Comparison of ENCODE assay signal across 12 mouse cellular contexts in genomic region chr13:51611060-51611459, GRCm38 (mm10). TPM values are rescaled to one million over a fixed set of nuclear protein-coding genes. Genes with fewer than 3 reads are reported as not detected.
A peak's percentile ranks its signal among the peaks of the same experiment; 100 is the strongest.
DNase-seq lines count a peak whose midpoint lies in the region; ATAC-seq and TF ChIP-seq lines count a peak whose summit lies in the region.
"Had no signal": no experiment of that assay in that cellular context is flagged by ENCODE, and none has a peak within 500 bp of the region (broad histone marks: within the 10 kb centered on the region; RNA-seq: fewer than 3 reads in every experiment).

No protein-coding gene starts in this region.

- ATAC-seq in midbrain, embryonic 14.5 days (ENCODE audit: low FRiP score, low TSS enrichment) = no peak
- ATAC-seq in midbrain, embryonic 13.5 days = no peak
- no peak for ATAC-seq in heart, embryonic 16.5 days (replicated peaks; ENCODE audit: extremely low read depth, insufficient read depth, low FRiP score)
- ATAC-seq in stomach, postnatal 0 days (ENCODE audit: low FRiP score, low TSS enrichment) = peak; percentile 86

- H3K4me1 ChIP-seq in heart, embryonic 10.5 days = peaks cover 4% of the 10 kb centered on the region; the same call in 1 of the 2 replicates
- peaks cover 7% of the 10 kb centered on the region; the same call in 1 of the 2 replicates for H3K4me1 ChIP-seq in midbrain, embryonic 14.5 days (ENCODE audit: control insufficient read depth, insufficient read depth, low read length)
- peaks cover 4% of the 10 kb centered on the region; the same call in 1 of the 2 replicates for H3K4me1 ChIP-seq in midbrain, embryonic 13.5 days (replicated peaks)
- H3K4me1 ChIP-seq in heart, embryonic 16.5 days (ENCODE audit: control insufficient read depth, insufficient read depth, low read length) = no peaks in the 10 kb centered on the region
- H3K4me1 ChIP-seq in stomach, postnatal 0 days (replicated peaks; ENCODE audit: control insufficient read depth, insufficient read depth) = no peaks in the 10 kb centered on the region
- H3K4me1 ChIP-seq: liver, embryonic 15.5 days had no signal

- no peak for TF ChIP-seq EP300 in stomach, postnatal 0 days (optimal IDR thresholded peaks at IDR 0.05)

- H3K27ac ChIP-seq in heart, embryonic 10.5 days = no peak overlapping the region
- H3K27ac ChIP-seq in midbrain, embryonic 14.5 days (replicated peaks; ENCODE audit: low read depth, low read length) = no peak overlapping the region
- H3K27ac ChIP-seq in midbrain, embryonic 13.5 days = no peak overlapping the region
- no peak overlapping the region for H3K27ac ChIP-seq in heart, embryonic 16.5 days (ENCODE audit: low read length)
- H3K27ac ChIP-seq in stomach, postnatal 0 days (replicated peaks) = no peak overlapping the region
- H3K27ac ChIP-seq: liver, embryonic 15.5 days had no signal

- H3K4me2 ChIP-seq in midbrain, embryonic 14.5 days (ENCODE audit: low read length) = peak overlapping the region; percentile 15; the same call in 1 of the 2 replicates
- no peak overlapping the region for H3K4me2 ChIP-seq in midbrain, embryonic 13.5 days (replicated peaks)
- H3K4me2 ChIP-seq in heart, embryonic 16.5 days (ENCODE audit: low read depth, low read length) = peak overlapping the region; percentile 31
- H3K4me2 ChIP-seq in stomach, postnatal 0 days (replicated peaks; ENCODE audit: low read depth) = peak overlapping the region; percentile 23
- H3K4me2 ChIP-seq: liver, embryonic 15.5 days had no signal

- H3K27me3 ChIP-seq in heart, embryonic 10.5 days (ENCODE audit: insufficient read depth, poor library complexity, severe bottlenecking) = no peaks in the 10 kb centered on the region
- no peaks in the 10 kb centered on the region for H3K27me3 ChIP-seq in midbrain, embryonic 14.5 days (ENCODE audit: control insufficient read depth, insufficient read depth, low read length)
- no peaks in the 10 kb centered on the region for H3K27me3 ChIP-seq in midbrain, embryonic 13.5 days
- H3K27me3 ChIP-seq in heart, embryonic 16.5 days (ENCODE audit: control insufficient read depth, insufficient read depth, low read length) = no peaks in the 10 kb centered on the region
- no peaks in the 10 kb centered on the region for H3K27me3 ChIP-seq in stomach, postnatal 0 days (ENCODE audit: control insufficient read depth, insufficient read depth, low read length)

- TF ChIP-seq CTCF in stomach, postnatal 0 days (IDR thresholded peaks at IDR 0.05; ENCODE audit: low read depth) = no peak

- H3K9ac ChIP-seq in midbrain, embryonic 14.5 days (replicated peaks; ENCODE audit: low read length) = no peak overlapping the region
- H3K9ac ChIP-seq in midbrain, embryonic 13.5 days (replicated peaks) = no peak overlapping the region
- H3K9ac ChIP-seq in heart, embryonic 16.5 days (ENCODE audit: low read length) = no peak overlapping the region
- H3K9ac ChIP-seq in stomach, postnatal 0 days (ENCODE audit: low read length) = no peak overlapping the region
- H3K9ac ChIP-seq: liver, embryonic 15.5 days had no signal

- H3K36me3 ChIP-seq in heart, embryonic 10.5 days = no peaks in the 10 kb centered on the region
- no peaks in the 10 kb centered on the region for H3K36me3 ChIP-seq in midbrain, embryonic 14.5 days (ENCODE audit: control insufficient read depth, insufficient read depth, low read length)
- no peaks in the 10 kb centered on the region for H3K36me3 ChIP-seq in midbrain, embryonic 13.5 days
- no peaks in the 10 kb centered on the region for H3K36me3 ChIP-seq in heart, embryonic 16.5 days (ENCODE audit: control insufficient read depth, insufficient read depth)
- no peaks in the 10 kb centered on the region for H3K36me3 ChIP-seq in stomach, postnatal 0 days (ENCODE audit: control insufficient read depth, insufficient read depth, low read length)
- H3K36me3 ChIP-seq: liver, embryonic 15.5 days had no signal

- no peak for DNase-seq in heart, embryonic 10.5 days (ENCODE audit: low spot score)
- DNase-seq in heart, adult 8-10 months (ENCODE audit: low spot score) = no peak
- DNase-seq in midbrain, embryonic 14.5 days = peak; percentile 19
- DNase-seq in stomach, postnatal 0 days (ENCODE audit: low spot score) = peak; percentile 68
- DNase-seq in thymus, postnatal 0 days (ENCODE audit: low spot score) = no peak
- no peak for DNase-seq in frontal cortex, postnatal 25 days (ENCODE audit: low spot score in 2 of 2)
- DNase-seq: cerebellum, postnatal 10 days had no signal

- 12% methylated on average over 9 of the region's 9 CpGs for WGBS in heart, embryonic 10.5 days
- 26% methylated on average over 9 of the region's 9 CpGs for WGBS in midbrain, embryonic 14.5 days
- WGBS in midbrain, embryonic 13.5 days = 20% methylated on average over 9 of the region's 9 CpGs
- WGBS in heart, embryonic 16.5 days = 9% methylated on average over 9 of the region's 9 CpGs
- 4% methylated on average over 9 of the region's 9 CpGs for WGBS in stomach, postnatal 0 days

- H3K4me3 ChIP-seq in heart, embryonic 10.5 days = peak overlapping the region; percentile 12; the same call in 1 of the 2 replicates
- no peak overlapping the region for H3K4me3 ChIP-seq in midbrain, embryonic 14.5 days (replicated peaks; ENCODE audit: low read depth, low read length)
- H3K4me3 ChIP-seq in midbrain, embryonic 13.5 days (replicated peaks) = no peak overlapping the region
- no peak overlapping the region for H3K4me3 ChIP-seq in heart, embryonic 16.5 days (ENCODE audit: low read length)
- no peak overlapping the region for H3K4me3 ChIP-seq in stomach, postnatal 0 days (ENCODE audit: low read depth, low read length)
- H3K4me3 ChIP-seq: liver, embryonic 15.5 days had no signal

- no peaks in the 10 kb centered on the region for H3K9me3 ChIP-seq in heart, embryonic 10.5 days
- no peaks in the 10 kb centered on the region for H3K9me3 ChIP-seq in midbrain, embryonic 14.5 days (ENCODE audit: control insufficient read depth, low read length)
- 0 out of 2 replicates have a peak, but pooled peaks cover 3% of the 10 kb centered on the region for H3K9me3 ChIP-seq in midbrain, embryonic 13.5 days
- no peaks in the 10 kb centered on the region for H3K9me3 ChIP-seq in heart, embryonic 16.5 days (replicated peaks; ENCODE audit: control insufficient read depth, low read length)
- no peaks in the 10 kb centered on the region for H3K9me3 ChIP-seq in stomach, postnatal 0 days (ENCODE audit: control insufficient read depth, low read length)
- H3K9me3 ChIP-seq: liver, embryonic 15.5 days had no signal

RNA-seq across cellular contexts. Expression of gene Cks2, which starts 34.0 kb away (rescaled TPM):
- 248 and 312 TPM in 2 replicates for polyA plus RNA-seq in heart, embryonic 10.5 days (2016; fragmentation: Nextera tagmentation; extraction: Ambion mirVana)
- 1 to 10 TPM in 1 of 4 experiments, under 1 TPM in 2, not detected in 1; 0.66 to 1.1 (median 0.92) TPM for total RNA-seq in heart, adult 8-10 months (2022)
- polyA plus RNA-seq in midbrain, embryonic 14.5 days (2014; fragmentation: Nextera tagmentation; extraction: Ambion mirVana) = 48.1 and 69.3 TPM in 2 replicates
- polyA plus RNA-seq in midbrain, embryonic 13.5 days (2015; fragmentation: Nextera tagmentation; extraction: Ambion mirVana) = 131 and 134 TPM in 2 replicates
- 231 and 263 TPM in 2 replicates for polyA plus RNA-seq in heart, embryonic 16.5 days (2015; fragmentation: Nextera tagmentation; extraction: Ambion mirVana)
- polyA plus RNA-seq in stomach, postnatal 0 days (2015; fragmentation: Nextera tagmentation; extraction: Ambion mirVana) = 97.1 and 128 TPM in 2 replicates
- 376 and 390 TPM in 2 replicates for polyA plus RNA-seq in thymus, postnatal 0 days (2015; fragmentation: Nextera tagmentation; extraction: Ambion mirVana)

RNA-seq across cellular contexts. Expression of gene Secisbp2, which starts 40.4 kb away (rescaled TPM):
- 25.6 and 32.1 TPM in 2 replicates for polyA plus RNA-seq in heart, embryonic 10.5 days (2016; fragmentation: Nextera tagmentation; extraction: Ambion mirVana)
- total RNA-seq in heart, adult 8-10 months (2022) = 10 to 100 TPM; 10.8 to 13.7 (median 11.3) TPM
- 26.3 and 32.2 TPM in 2 replicates for polyA plus RNA-seq in midbrain, embryonic 14.5 days (2014; fragmentation: Nextera tagmentation; extraction: Ambion mirVana)
- 35.3 and 41.1 TPM in 2 replicates for polyA plus RNA-seq in midbrain, embryonic 13.5 days (2015; fragmentation: Nextera tagmentation; extraction: Ambion mirVana)
- polyA plus RNA-seq in heart, embryonic 16.5 days (2015; fragmentation: Nextera tagmentation; extraction: Ambion mirVana) = 29.3 and 30.2 TPM in 2 replicates
- polyA plus RNA-seq in stomach, postnatal 0 days (2015; fragmentation: Nextera tagmentation; extraction: Ambion mirVana) = 21.2 and 21.4 TPM in 2 replicates
- polyA plus RNA-seq in thymus, postnatal 0 days (2015; fragmentation: Nextera tagmentation; extraction: Ambion mirVana) = 57.4 and 62.7 TPM in 2 replicates

RNA-seq across cellular contexts. Expression of gene Shc3, which starts 41.8 kb away (rescaled TPM):
- 0.15 and 0.30 TPM in 2 replicates for polyA plus RNA-seq in heart, embryonic 10.5 days (2016; fragmentation: Nextera tagmentation; extraction: Ambion mirVana)
- 1 to 10 TPM; 1.7 to 2.1 (median 1.8) TPM for total RNA-seq in heart, adult 8-10 months (2022)
- 5.0 and 8.3 TPM in 2 replicates for polyA plus RNA-seq in midbrain, embryonic 14.5 days (2014; fragmentation: Nextera tagmentation; extraction: Ambion mirVana)
- 3.2 and 4.1 TPM in 2 replicates for polyA plus RNA-seq in midbrain, embryonic 13.5 days (2015; fragmentation: Nextera tagmentation; extraction: Ambion mirVana)
- polyA plus RNA-seq in heart, embryonic 16.5 days (2015; fragmentation: Nextera tagmentation; extraction: Ambion mirVana) = 0.21 and 0.22 TPM in 2 replicates
- 0.28 and 0.31 TPM in 2 replicates for polyA plus RNA-seq in stomach, postnatal 0 days (2015; fragmentation: Nextera tagmentation; extraction: Ambion mirVana)
- 0.52 and 0.59 TPM in 2 replicates for polyA plus RNA-seq in thymus, postnatal 0 days (2015; fragmentation: Nextera tagmentation; extraction: Ambion mirVana)
- total RNA-seq: granulocyte monocyte progenitor cell, adult 5-6 weeks; monocyte, adult 5-6 weeks had no signal
- polyA plus RNA-seq: liver, embryonic 15.5 days had no signal

Comparison
In these comparisons a context has a peak if more than half of its experiments do, and no peak if none do; other contexts are left out.
1. DNase-seq: peak in midbrain, embryonic 14.5 days (single experiment) and stomach, postnatal 0 days (single experiment); none in heart, embryonic 10.5 days (single experiment), heart, adult 8-10 months (single experiment), thymus, postnatal 0 days (single experiment) and frontal cortex, postnatal 25 days (0 of 2).